Mouse (Mus musculus) gastrocnemius, adult 2 months (tissue): ENCODE results near the gene Fhad1. TPM values are rescaled to one million over a fixed set of nuclear protein-coding genes. Genes with fewer than 3 reads are reported as not detected.
"Not testable (repeated sequence)": the region's sequence is repeated elsewhere in the genome, so short reads cannot be mapped to it uniquely, and the experiment has no call there.

Experiments used
- DNase-seq: peaks from one replicate; pipeline ENCODE4 v3.0.0; 2022
- H3K27ac ChIP-seq: fragments of 200-600 bp; 2 replicates; pipeline ENCODE4 v1.8.1; 2022; ENCODE audit warnings: mild to moderate bottlenecking
- H3K4me3 ChIP-seq: fragments of 200-600 bp; 2 replicates; pipeline ENCODE4 v1.8.1; 2022; ENCODE audit warnings: mild to moderate bottlenecking, moderate library complexity
- CTCF ChIP-seq: fragments of 200-600 bp; IDR thresholded peaks from 2 replicates; pipeline ENCODE4 v1.8.1; 2022; ENCODE audit warnings: antibody characterized with exemption, mild to moderate bottlenecking, moderate library complexity
- intact Hi-C: fragments of 180-260 bp; cut with DNase I; formaldehyde crosslinking; loops from one replicate; pipeline ENCODE4 v1.15.1; 2025
- total RNA-seq, 2 experiments: library from RNA; stranded (reverse); gene quantifications; 2 replicates each; pipeline ENCODE4 v1.2.3; 2021

Fhad1 gene
- total RNA-seq, 2 experiments from 2014 or later, result not detected

DNA sequence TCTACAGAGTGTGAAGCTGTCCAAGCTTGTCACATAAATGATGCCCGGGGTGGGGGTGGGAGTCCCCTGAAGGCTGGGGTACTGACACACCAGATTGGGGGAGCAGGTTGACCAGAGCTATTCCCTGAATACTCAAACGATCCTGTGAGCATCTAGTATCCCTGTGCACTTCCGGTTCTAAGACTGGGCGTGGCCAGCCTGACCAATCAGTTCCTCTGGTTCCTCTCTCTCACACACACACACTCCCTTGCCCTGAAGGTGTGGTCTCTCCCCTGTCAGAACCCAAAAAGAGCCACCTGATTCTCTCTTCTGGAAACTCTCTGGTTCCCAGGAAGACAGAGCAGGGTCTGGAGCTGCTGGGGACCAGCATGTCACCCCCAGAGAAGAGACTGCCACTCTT is 38.4 kb upstream of the Fhad1 start:
- TF ChIP-seq CTCF, result no peak
- intact Hi-C loops, result no loop called here
- Histone ChIP-seq H3K4me3 (no peak overlapping the region), H3K27ac (peak overlapping the region; percentile 48; the same call in 1 of the 2 replicates)
- no peak for DNase-seq

DNA sequence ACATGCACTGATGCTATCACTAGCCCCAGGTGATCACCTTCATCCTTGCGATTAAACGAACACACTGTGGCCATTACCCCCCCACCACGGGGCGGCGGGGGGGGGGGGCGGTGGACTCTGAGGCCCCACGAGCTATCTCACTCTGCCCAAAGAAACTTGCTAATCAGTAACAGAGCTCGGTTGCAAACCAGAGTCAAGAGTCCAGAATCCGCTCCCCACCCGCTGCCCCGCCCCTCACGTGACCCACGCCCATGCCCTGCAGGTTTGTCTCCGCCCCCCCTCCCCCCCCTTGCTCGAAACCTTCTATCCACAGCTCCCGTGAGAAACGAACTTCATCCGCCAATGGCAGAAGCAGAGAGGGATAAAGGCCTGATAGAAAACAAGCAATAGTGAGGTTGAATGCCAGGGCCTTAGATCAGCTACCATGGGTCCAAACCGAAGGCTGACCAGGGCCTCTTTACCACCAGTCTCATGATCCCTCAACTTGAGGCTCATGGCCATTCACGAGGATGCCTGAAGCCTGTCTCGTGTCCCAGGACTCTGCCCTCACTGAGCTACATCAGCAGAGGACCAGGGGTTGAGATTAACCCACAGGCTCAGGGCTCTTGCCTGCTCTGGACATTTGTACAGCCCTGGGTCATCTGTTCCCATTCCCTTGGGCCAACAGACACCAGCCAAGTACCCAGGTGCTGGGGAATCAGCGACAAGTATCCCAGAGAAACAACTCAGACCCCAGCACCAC is 37.7 kb upstream of the Fhad1 start:
- TF ChIP-seq CTCF, result no peak
- Histone ChIP-seq H3K27ac (peak overlapping the region; percentile 28; the same call in 1 of the 2 replicates), H3K4me3 (no peak overlapping the region)
- DNase-seq, result no peak
- intact Hi-C loops, result no loop called here

DNA sequence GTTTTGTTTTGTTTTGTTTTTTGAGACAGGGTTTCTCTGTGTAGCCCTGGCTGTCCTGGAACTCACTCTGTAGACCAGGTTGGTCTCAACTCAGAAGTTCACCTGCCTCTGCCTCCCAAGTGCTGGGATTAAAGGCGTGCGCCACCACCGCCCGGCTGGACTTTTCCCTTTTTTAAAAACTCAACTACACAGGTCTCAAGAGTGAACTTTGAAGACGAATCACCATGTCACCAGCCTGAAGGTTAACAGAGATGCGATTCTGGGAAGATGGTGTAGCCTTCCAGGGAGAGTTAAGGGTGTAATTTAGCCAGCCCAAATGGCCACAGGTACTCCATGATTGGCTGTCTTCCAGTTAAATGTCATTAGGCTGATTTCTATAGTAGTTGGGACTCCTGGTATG is 37.0 kb upstream of the Fhad1 start:
- H3K27ac ChIP-seq, intact Hi-C loops, H3K4me3 ChIP-seq, DNase-seq: not testable (repeated sequence)

DNA sequence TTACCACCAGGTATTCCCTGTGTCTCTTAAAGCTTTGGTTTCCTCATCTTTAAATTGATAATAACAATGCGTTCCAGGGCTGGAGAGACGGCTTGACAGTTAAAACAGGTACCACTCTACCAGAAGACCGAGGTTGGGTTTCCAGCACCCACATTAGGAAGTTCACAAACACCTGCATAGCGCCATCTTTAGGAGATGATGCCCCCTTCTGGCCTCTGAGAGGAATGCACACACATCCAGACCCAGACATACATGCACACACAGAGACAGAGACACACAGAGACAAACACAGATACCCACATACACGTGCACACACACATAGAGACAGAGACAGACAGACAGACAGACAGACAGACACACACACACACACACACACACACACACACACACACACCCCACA is 35.1 kb upstream of the Fhad1 start:
- TF ChIP-seq CTCF, result no peak
- no peak overlapping the region for H3K4me3 ChIP-seq
- no peak for DNase-seq
- no peak overlapping the region for H3K27ac ChIP-seq
- intact Hi-C loops, result no loop called here

DNA sequence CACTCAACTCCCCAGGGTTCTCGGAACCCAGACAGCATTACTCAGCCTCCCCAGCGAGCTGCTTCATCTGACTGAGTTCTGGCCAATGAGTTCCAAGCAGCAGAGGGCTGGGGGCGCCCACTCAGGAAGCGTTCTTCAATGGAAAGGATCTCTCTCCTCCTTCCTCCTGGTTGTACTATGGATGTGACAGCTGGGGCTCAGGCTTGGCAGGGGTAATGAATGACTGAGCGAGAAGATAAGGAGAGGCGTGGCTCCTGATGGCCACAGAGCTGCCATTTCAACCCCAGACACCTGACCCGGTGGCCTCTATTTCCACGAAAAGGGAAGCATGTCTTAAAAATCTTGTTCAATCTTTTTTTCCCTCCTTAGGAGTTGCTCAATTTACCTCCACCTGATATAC is 33.5 kb upstream of the Fhad1 start:
- Histone ChIP-seq H3K4me3 (no peak overlapping the region), H3K27ac (no peak overlapping the region)
- intact Hi-C loops, result no loop called here
- DNase-seq, result no peak
- TF ChIP-seq CTCF, result no peak

DNA sequence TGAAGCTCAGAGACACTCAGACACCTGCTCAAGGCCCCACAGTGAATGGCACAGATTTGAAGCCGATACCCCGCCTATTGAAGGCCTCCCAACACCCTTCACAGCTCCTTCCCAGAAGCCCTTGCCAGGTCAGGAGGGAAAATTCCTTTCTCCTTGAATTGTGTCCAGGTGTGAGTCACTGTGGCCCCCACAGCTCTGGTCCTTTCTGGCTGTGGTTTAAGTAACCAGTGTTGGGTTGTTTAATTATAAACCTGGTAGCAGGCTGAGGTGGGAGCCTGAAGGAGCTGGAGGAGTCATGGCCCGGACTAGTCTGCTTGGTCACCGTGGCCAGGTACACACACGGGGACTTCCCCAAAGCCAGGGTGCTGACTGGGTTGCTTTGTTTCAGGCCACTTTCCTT is 32.1 kb upstream of the Fhad1 start:
- no peak for TF ChIP-seq CTCF
- intact Hi-C loops, result no loop called here
- no peak for DNase-seq
- Histone ChIP-seq H3K4me3 (no peak overlapping the region), H3K27ac (no peak overlapping the region)

DNA sequence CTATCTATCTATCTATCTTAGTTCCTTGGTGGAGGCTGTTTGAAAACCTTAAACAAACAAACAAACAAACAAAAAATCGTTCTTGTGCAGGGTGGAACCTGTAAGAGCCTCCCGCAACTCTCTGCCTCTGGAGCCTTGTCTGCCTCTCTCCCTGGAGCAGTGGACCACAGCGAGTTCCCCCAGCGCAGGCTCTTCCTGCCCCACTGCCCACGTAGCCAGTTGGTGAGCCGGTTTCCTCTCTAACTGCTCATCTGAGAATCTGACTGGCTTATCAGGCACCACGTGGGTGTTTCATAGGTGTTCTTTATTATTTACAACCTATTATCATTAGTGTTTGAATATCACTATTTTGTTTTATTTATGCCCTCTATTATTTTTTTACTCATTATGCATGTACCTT is 31.6 kb upstream of the Fhad1 start:
- no peak for DNase-seq
- Histone ChIP-seq H3K4me3 (no peak overlapping the region), H3K27ac (no peak overlapping the region)
- TF ChIP-seq CTCF, result no peak
- intact Hi-C loops, result no loop called here

DNA sequence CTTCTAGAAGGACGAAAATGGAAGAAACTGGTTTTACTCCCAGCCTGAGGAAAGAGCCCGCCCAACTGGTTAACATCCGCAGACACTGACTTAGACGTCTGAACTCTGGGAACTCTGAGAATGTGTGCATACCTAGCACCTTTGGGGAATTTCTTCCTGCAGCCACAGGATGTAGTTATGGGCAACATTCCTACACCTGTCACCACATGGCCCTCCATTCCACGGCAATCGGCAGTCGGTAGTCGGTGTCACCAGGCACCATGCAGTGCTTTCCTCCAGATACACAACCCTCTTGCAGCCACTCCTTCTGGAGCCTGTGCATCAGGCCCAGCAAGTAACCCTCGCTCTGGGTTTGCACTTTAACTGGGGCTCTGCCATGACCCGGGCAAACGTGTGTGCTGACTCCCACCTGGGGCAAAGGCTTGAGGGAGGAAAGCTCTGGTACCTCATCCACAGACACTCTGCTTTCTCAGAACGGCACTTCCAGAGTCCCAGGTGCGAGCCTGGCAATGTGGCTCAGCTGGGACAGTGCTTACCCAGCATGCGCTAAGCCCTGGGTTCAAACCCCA is 30.8 kb upstream of the Fhad1 start:
- TF ChIP-seq CTCF, result no peak
- intact Hi-C loops, result no loop called here
- H3K27ac ChIP-seq, result no peak overlapping the region
- no peak for DNase-seq
- no peak overlapping the region for H3K4me3 ChIP-seq

DNA sequence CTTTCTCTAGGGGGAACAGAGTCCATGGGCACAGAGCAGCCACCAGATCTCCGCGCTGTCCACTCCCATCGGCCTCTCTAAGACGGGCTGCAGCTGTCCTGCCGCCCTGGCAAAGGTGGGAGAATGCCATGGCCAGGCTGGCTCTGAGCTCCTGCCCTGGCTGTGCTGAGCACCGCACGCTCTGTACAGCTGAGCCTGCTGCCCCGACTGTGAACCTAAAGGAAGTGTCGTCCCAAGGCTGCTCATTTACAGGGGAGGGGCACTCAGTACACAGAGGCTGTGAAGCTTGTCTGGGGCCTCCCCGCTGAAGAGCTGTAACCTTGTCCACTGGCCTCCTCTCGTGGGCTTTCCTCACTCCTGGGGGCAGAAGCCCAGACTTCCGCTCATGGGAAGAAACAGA is 29.6 kb upstream of the Fhad1 start:
- TF ChIP-seq CTCF, result no peak
- intact Hi-C loops, result loop anchor here (5.0 kb wide), 1 partner anchor 38 kb away; the partner anchor contains the start of gene Tmem51
- peak overlapping the region; percentile 40 for H3K27ac ChIP-seq

DNA sequence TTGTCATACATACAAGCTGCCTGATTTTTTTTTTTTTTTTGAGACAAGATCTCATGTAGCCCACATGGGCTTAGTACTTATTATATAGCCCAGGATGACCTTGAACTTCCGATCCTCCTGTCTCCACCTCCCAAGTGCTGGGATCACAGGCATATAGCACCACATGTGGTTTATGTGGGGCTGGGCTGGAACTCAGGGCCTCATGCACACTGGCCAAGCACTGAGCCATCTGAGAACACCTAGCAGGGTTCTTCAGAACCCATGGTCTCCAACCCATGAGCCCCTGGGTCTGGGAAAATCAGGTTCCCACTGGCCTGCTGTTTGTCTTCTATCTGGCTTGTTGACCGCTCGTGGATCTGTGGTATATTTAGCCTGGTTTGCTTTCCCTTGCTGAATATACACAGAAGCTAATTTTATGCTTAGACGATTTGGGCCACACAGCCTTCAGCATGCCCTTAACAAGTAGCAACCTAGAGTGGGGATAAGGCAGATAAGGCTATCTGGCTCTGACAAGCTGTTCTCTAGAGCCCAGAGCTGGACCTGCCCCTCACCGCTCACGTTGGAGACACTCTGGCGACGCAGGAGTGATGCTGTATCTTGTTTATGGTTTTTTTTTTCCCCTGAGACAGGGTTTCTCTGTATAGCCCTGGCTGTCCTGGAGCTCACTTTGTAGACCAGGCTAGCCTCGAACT is 24.9 kb upstream of the Fhad1 start:
- peak overlapping the region; percentile 31; the same call in 1 of the 2 replicates for H3K27ac ChIP-seq
- H3K4me3 ChIP-seq, result no peak overlapping the region
- intact Hi-C loops, result loop anchor here (5.0 kb wide), 1 partner anchor 42 kb away; the partner anchor contains the start of gene Tmem51
- no peak for DNase-seq
- no peak for TF ChIP-seq CTCF

More for the DNA sequence above, 29.6 kb upstream of the Fhad1 start:
- no peak overlapping the region for H3K4me3 ChIP-seq
- DNase-seq, result peak; percentile 64

DNA sequence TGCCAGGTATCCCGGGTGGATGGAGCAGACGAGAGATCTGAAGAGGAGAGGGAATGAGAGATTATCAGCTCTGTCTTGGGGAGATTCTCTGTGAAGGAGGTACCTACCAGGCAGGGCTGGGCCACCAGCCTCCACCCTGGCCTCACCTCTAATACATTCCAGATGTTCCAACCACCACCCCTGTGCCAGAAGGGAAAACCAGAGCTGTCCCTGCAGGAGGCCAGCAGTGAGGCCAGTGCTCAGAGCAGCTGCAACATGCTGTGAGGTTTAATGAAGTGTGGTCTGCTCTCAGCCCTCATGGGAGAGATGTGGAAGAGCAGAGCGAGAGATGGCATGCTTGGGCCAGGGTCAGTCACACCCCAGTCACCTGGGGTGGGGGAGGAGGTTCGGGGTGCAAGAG is 23.0 kb upstream of the Fhad1 start:
- intact Hi-C loops, result no loop called here
- no peak for TF ChIP-seq CTCF
- no peak for DNase-seq
- Histone ChIP-seq H3K4me3 (no peak overlapping the region), H3K27ac (no peak overlapping the region)

DNA sequence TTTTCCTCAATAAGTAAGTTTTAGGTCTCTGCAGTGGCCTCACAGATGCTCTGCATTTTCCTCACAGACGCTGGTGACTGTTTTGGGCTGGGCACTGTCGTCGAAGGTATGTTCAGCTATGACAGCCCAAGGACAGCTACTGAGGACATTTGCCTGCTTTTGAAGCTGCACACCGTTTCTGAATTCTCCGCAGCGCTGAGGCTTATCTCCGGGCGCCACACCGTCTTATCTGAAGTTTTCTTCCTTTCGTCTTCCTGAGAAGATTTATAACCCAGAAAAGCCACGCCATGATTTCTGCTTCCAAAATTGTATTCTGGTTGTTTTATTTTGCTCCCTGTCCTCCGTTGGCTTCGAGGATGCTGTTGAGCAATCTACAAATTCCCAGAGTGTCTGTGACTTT is 13.7 kb upstream of the Fhad1 start:
- Histone ChIP-seq H3K4me3 (no peak overlapping the region), H3K27ac (no peak overlapping the region)
- intact Hi-C loops, result no loop called here
- DNase-seq, result no peak
- no peak for TF ChIP-seq CTCF

DNA sequence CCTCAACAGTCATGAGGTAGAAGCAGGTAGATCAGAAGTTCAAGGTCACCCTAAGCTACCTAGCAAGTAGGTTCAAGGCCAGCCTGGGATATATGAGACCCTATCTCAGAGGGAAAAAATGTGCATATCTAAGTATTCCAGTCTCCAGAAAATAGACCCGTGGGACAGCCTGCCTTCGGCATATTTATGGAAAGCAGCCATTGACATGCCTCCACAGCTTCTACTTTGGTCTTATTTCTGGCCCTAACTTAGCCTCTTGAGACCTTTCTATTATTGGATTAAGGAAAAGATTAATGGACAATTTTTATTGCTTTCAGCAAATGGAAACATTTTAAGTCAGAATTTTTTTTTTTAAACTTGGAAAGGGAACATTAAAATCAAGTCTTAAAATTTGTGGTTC is 12.1 kb upstream of the Fhad1 start:
- Histone ChIP-seq H3K27ac (no peak overlapping the region), H3K4me3 (no peak overlapping the region)
- intact Hi-C loops, result no loop called here
- DNase-seq, result no peak
- TF ChIP-seq CTCF, result no peak
